Mouse (Mus musculus) brain, adult 10 weeks (tissue): ENCODE data around the gene Bckdha. TPM values are rescaled to one million over a fixed set of nuclear protein-coding genes. Genes with fewer than 3 reads are reported as not detected.

Experiments
- polyA plus RNA-seq: library from polyadenylated mRNA; stranded (reverse); fragments of 350-450 nt; fragmentation: Illumina TruSeq; extraction: RNeasy Lipid Tissue Mini Kit (QIAGEN cat#74804); gene quantifications from one replicate; pipeline ENCODE4 v1.2.3, GENCODE M21; 2015; ENCODE audit warnings: low read depth, low replicate concordance

Gene Bckdha
- 46.7 TPM for polyA plus RNA-seq

GRCm38 (mm10) chr7:25658657-25659472, at the start of gene Bckdha, which contains the start of gene Exosc5:
Gene Bckdha, minus strand, starts transcription at chr7:25658981.
Gene Exosc5, plus strand, starts transcription at chr7:25659164.

GRCm38 (mm10) chr7:25686680-25687531, 28.1 kb upstream of the Bckdha start, which contains the start of gene Tgfb1:
Gene Tgfb1, plus strand, starts transcription at chr7:25687002.

GRCm38 (mm10) chr7:25680514-25681258, 21.9 kb upstream of the Bckdha start, which contains the start of gene B9d2:
Gene B9d2, plus strand, starts transcription at chr7:25680780.

GRCm38 (mm10) chr7:25674719-25675300, 16.0 kb upstream of the Bckdha start, which contains the start of gene Tmem91:
Gene Tmem91, minus strand, starts transcription at chr7:25675166.

GRCm38 (mm10) chr7:25626509-25627430, 32.0 kb downstream of the Bckdha start, which contains the start of gene B3gnt8:
Gene B3gnt8, plus strand, starts transcription at chr7:25626654.

GRCm38 (mm10) chr7:25618865-25619721, 39.7 kb downstream of the Bckdha start, which contains the start of gene Dmac2:
Gene Dmac2, plus strand, starts transcription at chr7:25619414.

GRCm38 (mm10) chr7:25615706-25616011, 43.1 kb downstream of the Bckdha start, which contains the start of gene Erich4:
Gene Erich4, minus strand, starts transcription at chr7:25615892.

Other genes with a start within 250 kb of the Bckdha start
- not detected for gene Cxcl17, start 246.1 kb downstream of the Bckdha start, polyA plus RNA-seq
- gene Ceacam1, start 181.4 kb downstream of the Bckdha start, polyA plus RNA-seq: 3.0 TPM
- gene Ceacam2, start 119.1 kb downstream of the Bckdha start, polyA plus RNA-seq: 0.88 TPM
- not detected for gene Erich4, start 43.1 kb downstream of the Bckdha start, polyA plus RNA-seq
- 62.6 TPM for gene Dmac2, start 39.6 kb downstream of the Bckdha start, polyA plus RNA-seq
- gene B3gnt8, start 32.3 kb downstream of the Bckdha start, polyA plus RNA-seq: 0.24 TPM
- gene Exosc5, start 183 bp upstream of the Bckdha start, polyA plus RNA-seq: 23.8 TPM
- 51.4 TPM for gene Tmem91, start 16.2 kb upstream of the Bckdha start, polyA plus RNA-seq
- 47.4 TPM for gene B9d2, start 21.8 kb upstream of the Bckdha start, polyA plus RNA-seq
- gene Tgfb1, start 28.0 kb upstream of the Bckdha start, polyA plus RNA-seq: 4.1 TPM
- gene Ccdc97, start 60.1 kb upstream of the Bckdha start, polyA plus RNA-seq: 40.0 TPM
- 55.6 TPM for gene Hnrnpul1, start 95.8 kb upstream of the Bckdha start, polyA plus RNA-seq
- gene Axl, start 129.7 kb upstream of the Bckdha start, polyA plus RNA-seq: 28.9 TPM
- gene Cyp2s1, start 157.9 kb upstream of the Bckdha start, polyA plus RNA-seq: 6.3 TPM
- not detected for gene Cyp2b10, start 238.6 kb upstream of the Bckdha start, polyA plus RNA-seq